Mouse (Mus musculus) limb, embryonic 13.5 days (tissue): ENCODE measurements at regions not wholly inside any gene's neighbourhood (a gene's known extent, or its start where the extent isn't known, plus 50 kb on each side); places are given as distances from the start of the nearest gene placed in this dataset.

ENCODE experiments used
- ATAC-seq: fragments of 200-750 bp; cut with Nextera tagmentation; 2 replicates; pipeline ENCODE4 v1.8.0; 2017; ENCODE audit warnings: low read depth, moderate number of reproducible peaks, moderate TSS enrichment; ENCODE audit not compliant: low FRiP score
- H3K27ac ChIP-seq: fragments of 300-500 bp; sonication (generic); 2 replicates; pipeline ENCODE4 v1.5.1; 2015; ENCODE audit warnings: inconsistent platforms, mild to moderate bottlenecking, moderate library complexity
- H3K27me3 ChIP-seq: fragments of 300-500 bp; sonication (generic); 2 replicates; pipeline ENCODE4 v1.6.1; 2015; ENCODE audit warnings: mild to moderate bottlenecking, inconsistent platforms
- H3K36me3 ChIP-seq: fragments of 300-500 bp; sonication (generic); 2 replicates; pipeline ENCODE4 v1.6.1; 2015; ENCODE audit warnings: inconsistent platforms, mild to moderate bottlenecking, moderate library complexity
- H3K4me1 ChIP-seq: fragments of 300-500 bp; sonication (generic); 2 replicates; pipeline ENCODE4 v1.6.1; 2015; ENCODE audit warnings: inconsistent platforms
- H3K4me2 ChIP-seq: fragments of 300-500 bp; sonication (generic); replicated peaks from 2 replicates; pipeline ENCODE4 v1.6.1; 2015; ENCODE audit warnings: inconsistent platforms, mild to moderate bottlenecking, moderate library complexity
- H3K4me3 ChIP-seq: fragments of 300-500 bp; sonication (generic); 2 replicates; pipeline ENCODE4 v1.5.1; 2015; ENCODE audit warnings: moderate library complexity, mild to moderate bottlenecking, inconsistent platforms
- H3K9ac ChIP-seq: fragments of 300-500 bp; sonication (generic); 2 replicates; pipeline ENCODE4 v1.6.1; 2015; ENCODE audit warnings: mild to moderate bottlenecking, inconsistent platforms
- H3K9me3 ChIP-seq: fragments of 300-500 bp; sonication (generic); 2 replicates; pipeline ENCODE4 v1.6.1; 2016; ENCODE audit warnings: inconsistent platforms
- whole genome bisulfite sequencing: fragments of 180-500 bp; shearing (Covaris S2); methylation state at CpG from one replicate; pipeline ENCODE4 v1.1.7; 2015; 5-methylcytosine and 5-hydroxymethylcytosine counted together

- Histone ChIP-seq H3K27ac (no peak overlapping the region), H3K9me3 (no peaks in the 10 kb centered on the region), H3K9ac (no peak overlapping the region), H3K36me3 (no peaks in the 10 kb centered on the region), H3K4me2 (no peak overlapping the region), H3K4me1 (no peaks in the 10 kb centered on the region), H3K27me3 (no peaks in the 10 kb centered on the region), H3K4me3 (no peak overlapping the region)
- no peak for ATAC-seq
- WGBS: 79% methylated on average over 5 of the region's 5 CpGs
These were observed 286.2 kb downstream of the Matn1 start for GRCm38 (mm10) chr4:131230361-131230760.

GRCm38 (mm10) chr4:131236611-131237031 lies 292.4 kb downstream of the Matn1 start:
- no peak for ATAC-seq
- no peak overlapping the region for H3K27ac ChIP-seq
- no peak overlapping the region for H3K4me3 ChIP-seq
- no peak overlapping the region for H3K9ac ChIP-seq
- WGBS: 34% methylated on average over 4 of the region's 4 CpGs
- H3K27me3 ChIP-seq: no peaks in the 10 kb centered on the region
- no peaks in the 10 kb centered on the region for H3K36me3 ChIP-seq
- H3K4me2 ChIP-seq: no peak overlapping the region
- H3K4me1 ChIP-seq: no peaks in the 10 kb centered on the region
- no peaks in the 10 kb centered on the region for H3K9me3 ChIP-seq

GRCm38 (mm10) chr4:131238591-131238990 lies 294.4 kb downstream of the Matn1 start:
- ATAC-seq: no peak
- no peaks in the 10 kb centered on the region for H3K9me3 ChIP-seq
- H3K4me3 ChIP-seq: no peak overlapping the region
- H3K9ac ChIP-seq: no peak overlapping the region
- H3K27ac ChIP-seq: no peak overlapping the region
- no peaks in the 10 kb centered on the region for H3K36me3 ChIP-seq
- H3K27me3 ChIP-seq: no peaks in the 10 kb centered on the region
- no peak overlapping the region for H3K4me2 ChIP-seq
- no peaks in the 10 kb centered on the region for H3K4me1 ChIP-seq
- WGBS: 76% methylated on average over 3 of the region's 3 CpGs

- no peaks in the 10 kb centered on the region for H3K27me3 ChIP-seq
- H3K4me1 ChIP-seq: peaks cover 3% of the 10 kb centered on the region; the same call in 1 of the 2 replicates
- H3K36me3 ChIP-seq: no peaks in the 10 kb centered on the region
- no peak overlapping the region for H3K27ac ChIP-seq
- H3K9ac ChIP-seq: no peak overlapping the region
- ATAC-seq: no peak
- H3K9me3 ChIP-seq: no peaks in the 10 kb centered on the region
- H3K4me3 ChIP-seq: no peak overlapping the region
- 77% methylated on average over 5 of the region's 5 CpGs for WGBS
- H3K4me2 ChIP-seq: no peak overlapping the region
These were observed 294.9 kb downstream of the Matn1 start for GRCm38 (mm10) chr4:131239132-131239531.

GRCm38 (mm10) chr4:131240457-131240856 lies 296.3 kb downstream of the Matn1 start:
- Histone ChIP-seq H3K4me3 (no peak overlapping the region), H3K9me3 (no peaks in the 10 kb centered on the region), H3K4me2 (no peak overlapping the region), H3K27ac (no peak overlapping the region), H3K9ac (no peak overlapping the region), H3K4me1 (peaks cover 4% of the 10 kb centered on the region; the same call in 1 of the 2 replicates), H3K27me3 (no peaks in the 10 kb centered on the region), H3K36me3 (no peaks in the 10 kb centered on the region)
- ATAC-seq: no peak
- WGBS: 79% methylated on average over 4 of the region's 4 CpGs

GRCm38 (mm10) chr4:131242250-131242649 lies 298.1 kb downstream of the Matn1 start:
- H3K9me3 ChIP-seq: no peaks in the 10 kb centered on the region
- H3K4me3 ChIP-seq: no peak overlapping the region
- no peak overlapping the region for H3K4me2 ChIP-seq
- H3K4me1 ChIP-seq: peaks cover 4% of the 10 kb centered on the region; the same call in 1 of the 2 replicates
- H3K27ac ChIP-seq: no peak overlapping the region
- no peaks in the 10 kb centered on the region for H3K27me3 ChIP-seq
- WGBS: 48% methylated on average over 4 of the region's 4 CpGs
- H3K36me3 ChIP-seq: no peaks in the 10 kb centered on the region
- no peak overlapping the region for H3K9ac ChIP-seq
- ATAC-seq: no peak

GRCm38 (mm10) chr4:131243744-131244387 lies 299.7 kb downstream of the Matn1 start:
- Histone ChIP-seq H3K9ac (no peak overlapping the region), H3K27ac (no peak overlapping the region), H3K27me3 (peaks cover 2% of the 10 kb centered on the region; the same call in 1 of the 2 replicates), H3K4me2 (no peak overlapping the region), H3K4me3 (no peak overlapping the region), H3K4me1 (peaks cover 4% of the 10 kb centered on the region; the same call in 1 of the 2 replicates), H3K36me3 (no peaks in the 10 kb centered on the region), H3K9me3 (no peaks in the 10 kb centered on the region)
- no peak for ATAC-seq
- WGBS: 42% methylated on average over 9 of the region's 9 CpGs

- H3K27me3 ChIP-seq: peaks cover 12% of the 10 kb centered on the region; the same call in 1 of the 2 replicates
- H3K4me1 ChIP-seq: peaks cover 5% of the 10 kb centered on the region
- H3K4me2 ChIP-seq: peak overlapping the region; percentile 61
- H3K4me3 ChIP-seq: peak overlapping the region; percentile 28
- WGBS: 16% methylated on average over 30 of the region's 30 CpGs
- H3K27ac ChIP-seq: no peak overlapping the region
- H3K9me3 ChIP-seq: no peaks in the 10 kb centered on the region
- H3K36me3 ChIP-seq: no peaks in the 10 kb centered on the region
- ATAC-seq: peak; percentile 77
- H3K9ac ChIP-seq: peak overlapping the region; percentile 50; the same call in 1 of the 2 replicates
These were observed 308.6 kb downstream of the Matn1 start for GRCm38 (mm10) chr4:131252602-131253442.

- Histone ChIP-seq H3K27me3 (peaks cover 12% of the 10 kb centered on the region; the same call in 1 of the 2 replicates), H3K27ac (no peak overlapping the region), H3K4me3 (no peak overlapping the region), H3K36me3 (no peaks in the 10 kb centered on the region), H3K4me1 (peaks cover 5% of the 10 kb centered on the region), H3K9ac (no peak overlapping the region), H3K9me3 (no peaks in the 10 kb centered on the region), H3K4me2 (peak overlapping the region; percentile 61)
- WGBS: 7% methylated on average over 8 of the region's 8 CpGs
- no peak for ATAC-seq
These were observed 309.2 kb downstream of the Matn1 start for GRCm38 (mm10) chr4:131253443-131253817.

- Histone ChIP-seq H3K4me2 (no peak overlapping the region), H3K27me3 (peaks cover 9% of the 10 kb centered on the region; the same call in 1 of the 2 replicates), H3K4me1 (peaks cover 5% of the 10 kb centered on the region), H3K36me3 (no peaks in the 10 kb centered on the region), H3K4me3 (no peak overlapping the region), H3K9me3 (no peaks in the 10 kb centered on the region), H3K9ac (no peak overlapping the region), H3K27ac (no peak overlapping the region)
- no peak for ATAC-seq
- 63% methylated on average over 7 of the region's 7 CpGs for WGBS
These were observed 310.1 kb downstream of the Matn1 start for GRCm38 (mm10) chr4:131254243-131254642.

GRCm38 (mm10) chr4:131254691-131255090 lies 310.5 kb downstream of the Matn1 start:
- Histone ChIP-seq H3K27me3 (peaks cover 9% of the 10 kb centered on the region; the same call in 1 of the 2 replicates), H3K9me3 (no peaks in the 10 kb centered on the region), H3K27ac (no peak overlapping the region), H3K9ac (no peak overlapping the region), H3K4me2 (no peak overlapping the region), H3K4me3 (no peak overlapping the region), H3K4me1 (peaks cover 5% of the 10 kb centered on the region), H3K36me3 (no peaks in the 10 kb centered on the region)
- WGBS: 48% methylated on average over 6 of the region's 6 CpGs
- no peak for ATAC-seq

GRCm38 (mm10) chr4:131261236-131261635 lies 317.1 kb downstream of the Matn1 start:
- Histone ChIP-seq H3K36me3 (no peaks in the 10 kb centered on the region), H3K27me3 (peaks cover 6% of the 10 kb centered on the region; the same call in 1 of the 2 replicates), H3K4me3 (no peak overlapping the region), H3K4me1 (0 out of 2 replicates have a peak, but pooled peaks cover 2% of the 10 kb centered on the region), H3K9me3 (no peaks in the 10 kb centered on the region), H3K27ac (no peak overlapping the region), H3K4me2 (no peak overlapping the region), H3K9ac (no peak overlapping the region)
- WGBS: 80% methylated on average over 2 of the region's 2 CpGs
- no peak for ATAC-seq
